Mouse (Mus musculus) CH12.LX (cell line): ENCODE measurements around the gene Adam12. TPM values are rescaled to one million over a fixed set of nuclear protein-coding genes. Genes with fewer than 3 reads are reported as not detected.

Experiments used
- DNase-seq: peaks from one replicate; pipeline ENCODE4 v3.0.0-alpha.2; 2013; ENCODE audit errors: extremely low read depth
- H3K27ac ChIP-seq: 2 replicates; pipeline ENCODE4 v1.5.1; 2012; ENCODE audit warnings: low read depth, mild to moderate bottlenecking, control low read depth, moderate library complexity; ENCODE audit not compliant: insufficient read depth
- H3K27me3 ChIP-seq: replicated peaks from 2 replicates; pipeline ENCODE3; 2012; ENCODE audit warnings: inconsistent platforms
- H3K36me3 ChIP-seq, 2 experiments: replicated peaks in 1 of 2; 2 replicates each; pipeline versions ENCODE3 to v1.6.1; 2012; ENCODE audit warnings: inconsistent platforms in 1 of 2, low read length in 1 of 2, mild to moderate bottlenecking in 1 of 2, mixed read lengths in 1 of 2, moderate library complexity in 1 of 2; ENCODE audit not compliant: control insufficient read depth in 1 of 2, insufficient read depth in 1 of 2
- H3K4me1 ChIP-seq, 2 experiments: 2 replicates each; pipeline ENCODE4 v1.6.1; 2012; ENCODE audit warnings: inconsistent platforms in 1 of 2, moderate library complexity in 1 of 2; ENCODE audit not compliant: insufficient read depth in 2 of 2, control insufficient read depth in 1 of 2
- H3K4me2 ChIP-seq: 2 replicates; pipeline ENCODE4 v1.6.1; 2012; ENCODE audit warnings: low read depth, mild to moderate bottlenecking, control low read depth; ENCODE audit not compliant: poor library complexity, insufficient read depth, severe bottlenecking
- H3K4me3 ChIP-seq, 3 experiments: fragments of 150-350 bp in 1 of 3; sonication (generic) in 1 of 3; replicated peaks in 1 of 3; 2 replicates each; pipeline versions ENCODE3 to v1.5.1; 2011 to 2012; ENCODE audit warnings: low read depth in 2 of 3, low read length in 2 of 3, mild to moderate bottlenecking in 2 of 3, moderate library complexity in 2 of 3, control low read depth in 1 of 3, improper control_type of control experiment in 1 of 3, inconsistent platforms in 1 of 3, mixed read lengths in 1 of 3; ENCODE audit not compliant: poor library complexity in 1 of 3
- H3K79me2 ChIP-seq: replicated peaks from 2 replicates; pipeline ENCODE4 v1.6.1; 2012; ENCODE audit warnings: mild to moderate bottlenecking, moderate library complexity; ENCODE audit not compliant: control insufficient read depth, poor library complexity, insufficient read depth, severe bottlenecking; ENCODE audit errors: extremely low read depth
- H3K9ac ChIP-seq: 2 replicates; pipeline ENCODE4 v1.6.1; 2012; ENCODE audit warnings: low read depth, mild to moderate bottlenecking, control low read depth, moderate library complexity; ENCODE audit not compliant: insufficient read depth
- H3K9me3 ChIP-seq: replicated peaks from 2 replicates; pipeline ENCODE3; 2012; ENCODE audit warnings: low read length, inconsistent platforms, mixed read lengths
- CHD1 ChIP-seq: IDR thresholded peaks from 2 replicates; pipeline ENCODE4 v1.6.1; 2012; ENCODE audit warnings: low read depth, low read length, improper control_type of control experiment, inconsistent platforms
- CHD2 ChIP-seq: IDR thresholded peaks from 2 replicates; pipeline ENCODE4 v1.6.1; 2011; ENCODE audit warnings: low read length, improper control_type of control experiment
- E2F4 ChIP-seq: IDR thresholded peaks from 2 replicates; pipeline ENCODE4 v1.6.1; 2011; ENCODE audit warnings: low read depth, low read length, improper control_type of control experiment; ENCODE audit not compliant: insufficient replicate concordance
- ELF1 ChIP-seq: IDR thresholded peaks from 2 replicates; pipeline ENCODE4 v1.6.1; 2014; ENCODE audit warnings: low read depth, mild to moderate bottlenecking, inconsistent platforms, low read length, improper control_type of control experiment
- ETS1 ChIP-seq: conservative IDR thresholded peaks from 2 replicates; pipeline ENCODE4 v1.6.1; 2012; ENCODE audit warnings: low read depth, mild to moderate bottlenecking, inconsistent platforms, low read length, improper control_type of control experiment, moderate library complexity
- HCFC1 ChIP-seq: IDR thresholded peaks from 2 replicates; pipeline ENCODE4 v1.6.1; 2012; ENCODE audit warnings: low read depth, mild to moderate bottlenecking, inconsistent platforms, low read length, improper control_type of control experiment
- IRF4 ChIP-seq: IDR thresholded peaks from 2 replicates; pipeline ENCODE4 v1.6.1; 2014; ENCODE audit warnings: low read depth, mild to moderate bottlenecking, inconsistent platforms, low read length, improper control_type of control experiment
- JUND ChIP-seq: conservative IDR thresholded peaks from 2 replicates; pipeline ENCODE4 v1.6.1; 2011; ENCODE audit warnings: low read depth, low read length, improper control_type of control experiment
- KAT2A ChIP-seq: IDR thresholded peaks from 2 replicates; pipeline ENCODE4 v1.6.1; 2012; ENCODE audit warnings: low read length, improper control_type of control experiment, inconsistent platforms; ENCODE audit not compliant: insufficient replicate concordance
- MAX ChIP-seq: IDR thresholded peaks from 2 replicates; pipeline ENCODE4 v1.6.1; 2011; ENCODE audit warnings: low read length, improper control_type of control experiment
- MAZ ChIP-seq: IDR thresholded peaks from 2 replicates; pipeline ENCODE4 v1.6.1; 2012; ENCODE audit warnings: low read depth, mild to moderate bottlenecking, inconsistent platforms, low read length, improper control_type of control experiment, moderate library complexity
- MXI1 ChIP-seq: IDR thresholded peaks from 2 replicates; pipeline ENCODE4 v1.6.1; 2011; ENCODE audit warnings: mild to moderate bottlenecking, low read depth, low read length, improper control_type of control experiment
- MYC ChIP-seq: IDR thresholded peaks from 2 replicates; pipeline ENCODE4 v1.6.1; 2011; ENCODE audit warnings: low read depth, mild to moderate bottlenecking, improper control_type of control experiment, low read length
- NELFE ChIP-seq: IDR thresholded peaks from 2 replicates; pipeline ENCODE4 v1.6.1; 2011; ENCODE audit warnings: low read depth, low read length, improper control_type of control experiment
- NRF1 ChIP-seq: IDR thresholded peaks from 2 replicates; pipeline ENCODE4 v1.6.1; 2014; ENCODE audit warnings: low read depth, mild to moderate bottlenecking, inconsistent platforms, low read length, improper control_type of control experiment, moderate library complexity
- PAX5 ChIP-seq: IDR thresholded peaks from 2 replicates; pipeline ENCODE4 v1.6.1; 2012; ENCODE audit warnings: low read length, inconsistent platforms, mixed read lengths
- POLR2AphosphoS2 ChIP-seq: IDR thresholded peaks from 2 replicates; pipeline ENCODE4 v1.6.1; 2011; ENCODE audit warnings: low read depth, low read length, improper control_type of control experiment
- RAD21 ChIP-seq: IDR thresholded peaks from 2 replicates; pipeline ENCODE4 v1.6.1; 2011; ENCODE audit warnings: low read depth, mild to moderate bottlenecking, low read length, improper control_type of control experiment, moderate library complexity
- SIN3A ChIP-seq: IDR thresholded peaks from 2 replicates; pipeline ENCODE4 v1.6.1; 2012; ENCODE audit warnings: low read length, improper control_type of control experiment, inconsistent platforms
- TBP ChIP-seq: conservative IDR thresholded peaks from 2 replicates; pipeline ENCODE4 v1.6.1; 2011; ENCODE audit warnings: low read depth, low read length, improper control_type of control experiment
- TCF12 ChIP-seq: IDR thresholded peaks from 2 replicates; pipeline ENCODE4 v1.6.1; 2014; ENCODE audit warnings: low read depth, mild to moderate bottlenecking, inconsistent platforms, low read length, improper control_type of control experiment
- UBTF ChIP-seq: IDR thresholded peaks from 2 replicates; pipeline ENCODE4 v1.6.1; 2012; ENCODE audit warnings: low read depth, mild to moderate bottlenecking, inconsistent platforms, low read length, improper control_type of control experiment, moderate library complexity
- USF2 ChIP-seq: conservative IDR thresholded peaks from 2 replicates; pipeline ENCODE4 v1.6.1; 2011; ENCODE audit warnings: low read depth, low read length, improper control_type of control experiment
- ZC3H11A ChIP-seq: IDR thresholded peaks from 2 replicates; pipeline ENCODE4 v1.6.1; 2012; ENCODE audit warnings: low read depth, mild to moderate bottlenecking, inconsistent platforms, low read length, improper control_type of control experiment
- ZNF384 ChIP-seq: IDR thresholded peaks from 2 replicates; pipeline ENCODE4 v1.6.1; 2012; ENCODE audit warnings: low read depth, low read length, improper control_type of control experiment, inconsistent platforms
- dilution Hi-C: fragments of 300-500 bp; cut with MboI; formaldehyde crosslinking; loops from 2 replicates; pipeline ENCODE4 v1.14.3; 2020; ENCODE audit warnings: low sequenced_read_pairs; ENCODE audit not compliant: extremely low pct_unique_long_range_greater_than_20kb, extremely low pct_ligation_motif_present
- in situ Hi-C: fragments of 300-500 bp; cut with MboI; formaldehyde crosslinking; loops from 3 replicates; pipeline ENCODE4 v1.14.3; 2019; ENCODE audit warnings: low sequenced_read_pairs, low pct_ligation_motif_present, low pct_unique_long_range_greater_than_20kb, mixed read lengths
- polyA plus RNA-seq: library from polyadenylated mRNA; unstranded; fragments of >175 nt; gene quantifications from 2 replicates; pipeline ENCODE4 v1.2.1, GENCODE M21; 2012; ENCODE audit warnings: low read depth; ENCODE audit not compliant: insufficient read length
- total RNA-seq, 2 experiments: library from RNA; depleted of rRNA; stranded (reverse); fragments of 300-350 nt in 1 of 2; fragments of >200 nt in 1 of 2; gene quantifications; 2 replicates each; pipeline ENCODE4 v1.2.3; 2012 to 2014

The Adam12 gene
- total and polyA plus RNA-seq, 3 experiments = not detected

- Histone ChIP-seq H3K27ac (no peak overlapping the region), H3K4me3 (no peak overlapping the region), H3K4me2 (no peak overlapping the region), H3K36me3 (no peaks in the 10 kb centered on the region), H3K27me3 (no peaks in the 10 kb centered on the region), H3K9ac (no peak overlapping the region), H3K4me1 (no peaks in the 10 kb centered on the region), H3K79me2 (no peaks in the 10 kb centered on the region), H3K9me3 (peaks cover 56% of the 10 kb centered on the region)
- in situ Hi-C loops (no loop called here), dilution Hi-C loops (no loop called here)
- no peak for TF ChIP-seq E2F4
- no peak for TF ChIP-seq USF2
- TF ChIP-seq UBTF = no peak
- TF ChIP-seq TBP = no peak
- no peak for TF ChIP-seq HCFC1
- no peak for TF ChIP-seq ZNF384
- no peak for TF ChIP-seq ETS1
- no peak for TF ChIP-seq RAD21
- no peak for TF ChIP-seq ZC3H11A
- TF ChIP-seq TCF12 = no peak
- no peak for TF ChIP-seq SIN3A
- no peak for TF ChIP-seq POLR2AphosphoS2
- TF ChIP-seq ELF1 = no peak
- no peak for TF ChIP-seq NELFE
- no peak for TF ChIP-seq PAX5
- TF ChIP-seq MXI1 = no peak
- TF ChIP-seq CHD1 = no peak
- no peak for TF ChIP-seq IRF4
- no peak for TF ChIP-seq KAT2A
- DNase-seq = no peak
Observed at GRCm38 (mm10) chr7:134186497-134186896, 45.4 kb downstream of the Adam12 start.

DNA sequence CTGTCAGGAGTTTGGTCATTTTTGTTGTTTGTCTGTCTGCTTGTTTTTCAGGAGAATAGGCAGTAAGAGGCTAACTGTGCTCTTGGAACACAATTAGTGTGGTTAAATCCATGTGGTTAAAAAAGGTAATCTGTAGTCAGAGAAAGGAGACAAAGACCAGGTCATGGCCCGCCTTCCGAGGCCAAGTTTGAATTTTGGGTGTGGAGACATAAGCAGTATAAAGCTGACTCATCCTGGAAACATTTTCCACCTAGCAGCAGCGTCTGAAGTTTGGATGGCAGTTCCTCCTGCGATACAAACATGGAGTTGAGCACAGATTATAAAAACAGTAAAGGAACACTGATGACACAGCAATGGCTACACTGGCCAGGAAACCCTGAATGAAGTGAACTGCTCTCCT is 46.2 kb downstream of the Adam12 start:
- H3K27ac ChIP-seq = no peak overlapping the region
- no peak overlapping the region for H3K4me2 ChIP-seq
- no peak for DNase-seq
- H3K79me2 ChIP-seq = no peaks in the 10 kb centered on the region
- dilution Hi-C loops (no loop called here), in situ Hi-C loops (no loop called here)
- H3K9me3 ChIP-seq = peaks cover 55% of the 10 kb centered on the region
- no peak for TF ChIP-seq ETS1
- TF ChIP-seq NRF1 = no peak
- no peak for TF ChIP-seq TCF12
- TF ChIP-seq MAZ = no peak
- no peak for TF ChIP-seq KAT2A
- TF ChIP-seq MYC = no peak
- no peak for TF ChIP-seq CHD2
- TF ChIP-seq POLR2AphosphoS2 = no peak
- TF ChIP-seq JUND = no peak
- no peak for TF ChIP-seq E2F4
- TF ChIP-seq MAX = no peak
- no peak overlapping the region for H3K4me3 ChIP-seq
- H3K9ac ChIP-seq = no peak overlapping the region
- H3K4me1 ChIP-seq = no peaks in the 10 kb centered on the region
- H3K36me3 ChIP-seq = no peaks in the 10 kb centered on the region
- H3K27me3 ChIP-seq = no peaks in the 10 kb centered on the region
